Mouse (Mus musculus) limb, embryonic 11.5 days (tissue): ENCODE results near the gene Spock2. TPM values are rescaled to one million over a fixed set of nuclear protein-coding genes. Genes with fewer than 3 reads are reported as not detected.
"Not testable (repeated sequence)": the region's sequence is repeated elsewhere in the genome, so short reads cannot be mapped to it uniquely, and the experiment has no call there.

ENCODE experiments used
- ATAC-seq: fragments of 200-750 bp; cut with Nextera tagmentation; 2 replicates; pipeline ENCODE4 v1.8.0; 2017; ENCODE audit warnings: low read depth; ENCODE audit not compliant: insufficient number of reproducible peaks, low FRiP score, low TSS enrichment
- DNase-seq: peaks from one replicate; pipeline ENCODE4 v3.0.0-alpha.2; 2015; ENCODE audit warnings: low spot score
- H3K27ac ChIP-seq: fragments of 300-500 bp; sonication (generic); replicated peaks from 2 replicates; pipeline ENCODE4 v1.5.1; 2014; ENCODE audit warnings: low read depth, mild to moderate bottlenecking, low read length
- H3K27me3 ChIP-seq: fragments of 300-500 bp; sonication (generic); 2 replicates; pipeline ENCODE4 v1.6.1; 2014; ENCODE audit warnings: mild to moderate bottlenecking, low read length, mixed read lengths; ENCODE audit not compliant: control insufficient read depth, insufficient read depth
- H3K36me3 ChIP-seq: fragments of 300-500 bp; sonication (generic); 2 replicates; pipeline ENCODE4 v1.6.1; 2014; ENCODE audit warnings: mild to moderate bottlenecking, low read length, moderate library complexity, mixed read lengths; ENCODE audit not compliant: control insufficient read depth, insufficient read depth
- H3K4me1 ChIP-seq: fragments of 300-500 bp; sonication (generic); 2 replicates; pipeline ENCODE4 v1.6.1; 2014; ENCODE audit warnings: low read length, mixed read lengths; ENCODE audit not compliant: control insufficient read depth, insufficient read depth
- H3K4me2 ChIP-seq: fragments of 300-500 bp; sonication (generic); 2 replicates; pipeline ENCODE4 v1.6.1; 2014; ENCODE audit warnings: low read depth, mild to moderate bottlenecking, moderate library complexity; ENCODE audit not compliant: severe bottlenecking
- H3K4me3 ChIP-seq: fragments of 300-500 bp; sonication (generic); 2 replicates; pipeline ENCODE4 v1.5.1; 2014; ENCODE audit warnings: low read depth, low read length
- H3K9ac ChIP-seq: fragments of 300-500 bp; sonication (generic); 2 replicates; pipeline ENCODE4 v1.6.1; 2014; ENCODE audit warnings: mild to moderate bottlenecking, low read length
- H3K9me3 ChIP-seq: fragments of 300-500 bp; sonication (generic); 2 replicates; pipeline ENCODE4 v1.6.1; 2016; ENCODE audit warnings: low read length; ENCODE audit not compliant: control insufficient read depth
- WGBS: fragments of 180-500 bp; shearing (Covaris S2); extraction: QIAGEN DNeasy Blood & Tissue Kit; methylation state at CpG from one replicate; pipeline ENCODE4 v1.1.7; 2014; 5-methylcytosine and 5-hydroxymethylcytosine counted together
- polyA plus RNA-seq: library from polyadenylated mRNA; unstranded; fragments of >200 nt; fragmentation: Nextera tagmentation; extraction: Ambion mirVana; gene quantifications from 2 replicates; pipeline ENCODE4 v1.2.1, GENCODE M21; 2014

Spock2 gene
- polyA plus RNA-seq, 1 experiment from 2014 or later = 2.0 TPM

- H3K9ac ChIP-seq = no peak overlapping the region
- no peak overlapping the region for H3K27ac ChIP-seq
- no peaks in the 10 kb centered on the region for H3K9me3 ChIP-seq
- ATAC-seq (no peak), DNase-seq (no peak)
- 85% methylated on average over 4 of the region's 4 CpGs for WGBS
- no peaks in the 10 kb centered on the region for H3K4me1 ChIP-seq
- H3K4me3 ChIP-seq = no peak overlapping the region
- no peak overlapping the region for H3K4me2 ChIP-seq
- no peaks in the 10 kb centered on the region for H3K27me3 ChIP-seq
- no peaks in the 10 kb centered on the region for H3K36me3 ChIP-seq
These were observed 34.7 kb downstream of the Spock2 start for GRCm38 (mm10) chr10:60140751-60141150.

- Histone ChIP-seq H3K27ac (no peak overlapping the region), H3K9ac (no peak overlapping the region), H3K27me3 (no peaks in the 10 kb centered on the region), H3K36me3 (no peaks in the 10 kb centered on the region), H3K9me3 (no peaks in the 10 kb centered on the region), H3K4me2 (no peak overlapping the region), H3K4me3 (no peak overlapping the region), H3K4me1 (no peaks in the 10 kb centered on the region)
- 96% methylated on average over 3 of the region's 3 CpGs for WGBS
- ATAC-seq (no peak), DNase-seq (no peak)
These were observed 35.7 kb downstream of the Spock2 start for GRCm38 (mm10) chr10:60141656-60142160.

GRCm38 (mm10) chr10:60147510-60148047 lies 41.6 kb downstream of the Spock2 start:
- ATAC-seq = 0 out of 2 replicates have a peak, but pooled peaks have one; percentile 20
- H3K4me3 ChIP-seq, H3K36me3 ChIP-seq, DNase-seq, H3K4me2 ChIP-seq, H3K9ac ChIP-seq, H3K4me1 ChIP-seq, H3K27ac ChIP-seq, H3K27me3 ChIP-seq, H3K9me3 ChIP-seq: not testable (repeated sequence)
- WGBS = 76% methylated on average over 10 of the region's 10 CpGs

- H3K4me3 ChIP-seq = no peak overlapping the region
- H3K4me2 ChIP-seq = no peak overlapping the region
- H3K27me3 ChIP-seq = no peaks in the 10 kb centered on the region
- no peak overlapping the region for H3K27ac ChIP-seq
- H3K9me3 ChIP-seq = no peaks in the 10 kb centered on the region
- H3K9ac ChIP-seq = no peak overlapping the region
- WGBS = 7% methylated on average over 5 of the region's 5 CpGs
- H3K36me3 ChIP-seq = no peaks in the 10 kb centered on the region
- DNase-seq = peak; percentile 92
- ATAC-seq = 0 out of 2 replicates have a peak, but pooled peaks have one; percentile 56
- no peaks in the 10 kb centered on the region for H3K4me1 ChIP-seq
These were observed 42.1 kb downstream of the Spock2 start for GRCm38 (mm10) chr10:60148087-60148486.

- H3K4me3 ChIP-seq = no peak overlapping the region
- no peak overlapping the region for H3K9ac ChIP-seq
- H3K4me1 ChIP-seq = no peaks in the 10 kb centered on the region
- no peak overlapping the region for H3K4me2 ChIP-seq
- 53% methylated on average over 6 of the region's 6 CpGs for WGBS
- H3K36me3 ChIP-seq = no peaks in the 10 kb centered on the region
- H3K9me3 ChIP-seq = no peaks in the 10 kb centered on the region
- no peaks in the 10 kb centered on the region for H3K27me3 ChIP-seq
- ATAC-seq = no peak
- DNase-seq = no peak
- H3K27ac ChIP-seq = no peak overlapping the region
These were observed 45.2 kb downstream of the Spock2 start for GRCm38 (mm10) chr10:60151107-60151663.

- Histone ChIP-seq H3K36me3 (no peaks in the 10 kb centered on the region), H3K4me2 (no peak overlapping the region), H3K4me1 (no peaks in the 10 kb centered on the region), H3K9ac (no peak overlapping the region), H3K27ac (no peak overlapping the region), H3K4me3 (no peak overlapping the region), H3K9me3 (no peaks in the 10 kb centered on the region), H3K27me3 (no peaks in the 10 kb centered on the region)
- no peak for DNase-seq
- no peak for ATAC-seq
These were observed 50.0 kb downstream of the Spock2 start for GRCm38 (mm10) chr10:60156016-60156415.

- DNase-seq = no peak
- 85% methylated on average over 3 of the region's 3 CpGs for WGBS
- H3K9me3 ChIP-seq = no peaks in the 10 kb centered on the region
- H3K4me3 ChIP-seq = no peak overlapping the region
- H3K4me1 ChIP-seq = no peaks in the 10 kb centered on the region
- no peaks in the 10 kb centered on the region for H3K27me3 ChIP-seq
- H3K36me3 ChIP-seq = no peaks in the 10 kb centered on the region
- H3K9ac ChIP-seq = no peak overlapping the region
- H3K4me2 ChIP-seq = no peak overlapping the region
- H3K27ac ChIP-seq = no peak overlapping the region
- no peak for ATAC-seq
These were observed 52.1 kb downstream of the Spock2 start for GRCm38 (mm10) chr10:60158144-60158543.

- not testable (repeated sequence) for H3K27me3 ChIP-seq, H3K27ac ChIP-seq, ATAC-seq, H3K9me3 ChIP-seq, H3K9ac ChIP-seq, H3K36me3 ChIP-seq, H3K4me2 ChIP-seq, H3K4me3 ChIP-seq, DNase-seq, H3K4me1 ChIP-seq
- 71% methylated on average over 3 of the region's 3 CpGs for WGBS
These were observed 55.4 kb downstream of the Spock2 start for GRCm38 (mm10) chr10:60161397-60161796.
